Mouse (Mus musculus) megakaryocyte progenitor cell, adult 5-6 weeks (primary cell): Measurements from ENCODE around the gene Cluh. TPM values are rescaled to one million over a fixed set of nuclear protein-coding genes. Genes with fewer than 3 reads are reported as not detected.

Experiments used
- ATAC-seq: replicated peaks from 2 replicates; pipeline ENCODE4 v1.8.0; 2016; ENCODE audit warnings: mild to moderate bottlenecking, moderate TSS enrichment, inconsistent platforms; ENCODE audit not compliant: poor library complexity
- total RNA-seq, 2 experiments: library from RNA; stranded (forward) in 1 of 2; stranded (reverse) in 1 of 2; fragments of 157-497, 149-512 nt in 1 of 2; fragments of 200-1000 nt in 1 of 2; gene quantifications; 2 replicates each; pipeline versions ENCODE4 v1.2.3 to v1.2.4; 2015 to 2017

Gene Cluh
- total RNA-seq (2015) = 35.5 and 40.7 TPM in 2 replicates
- total RNA-seq (2017) = 36.4 and 38.3 TPM in 2 replicates

DNA sequence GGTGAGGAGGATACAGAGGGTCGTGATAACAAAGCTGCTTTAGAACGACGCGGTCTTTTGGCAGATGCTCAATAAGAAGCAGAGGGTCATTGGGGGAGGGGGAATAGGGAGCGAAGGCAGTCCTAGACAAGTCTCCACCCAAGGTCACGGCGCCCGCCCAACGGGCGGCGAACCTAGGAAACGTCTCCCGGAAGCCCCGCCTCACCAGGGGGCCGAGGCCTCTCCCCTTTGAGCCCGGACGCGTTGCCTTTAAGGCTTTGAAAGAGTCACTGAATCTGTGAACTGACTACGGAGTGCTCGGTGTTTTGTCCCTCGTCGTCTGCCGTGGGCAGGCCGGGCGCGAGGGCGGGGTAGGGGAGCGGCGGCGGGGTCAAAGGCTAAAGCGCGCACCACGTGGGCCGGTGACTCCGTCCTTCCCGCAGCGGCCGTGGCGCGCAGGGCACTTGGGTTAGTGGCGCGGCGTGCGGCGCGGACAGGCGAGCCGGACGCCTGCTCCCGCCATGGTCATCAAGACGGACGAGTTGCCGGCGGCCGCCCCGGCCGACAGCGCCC is at the start of gene Cluh:
TSS of gene Cluh (plus strand) at position 401 of the 552 bp plus-strand sequence.
- ATAC-seq = peak; percentile 86

GRCm38 (mm10) chr11:74602286-74602685 is 47.0 kb upstream of the Cluh start:
- no peak for ATAC-seq

DNA sequence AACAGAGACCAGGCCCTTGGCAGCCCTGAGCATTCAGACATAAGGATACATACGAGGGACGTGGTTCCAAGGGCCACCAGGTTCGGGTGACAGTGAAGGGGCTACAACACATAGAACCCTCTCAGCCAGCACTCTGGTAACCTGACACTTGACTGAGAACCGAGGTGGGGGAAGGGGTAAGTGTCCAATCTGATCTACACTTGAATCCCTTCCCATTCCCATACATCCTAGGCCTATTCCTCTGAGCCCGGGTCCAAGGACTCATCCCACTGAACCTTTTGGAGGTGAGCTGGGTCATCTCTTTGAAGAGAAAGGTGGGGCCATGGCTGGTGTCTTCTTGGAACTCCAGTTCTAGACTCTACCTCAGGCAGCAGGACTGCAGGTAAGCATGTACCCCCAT is 39.2 kb upstream of the Cluh start:
- ATAC-seq = no peak

GRCm38 (mm10) chr11:74610545-74611176 is 38.6 kb upstream of the Cluh start, which contains the start of gene Rap1gap2:
Gene Rap1gap2 (minus strand): TSS chr11:74610915.
- peak; percentile 34 for ATAC-seq

- no peak for ATAC-seq
Measured at GRCm38 (mm10) chr11:74611437-74611836, 37.9 kb upstream of the Cluh start.

DNA sequence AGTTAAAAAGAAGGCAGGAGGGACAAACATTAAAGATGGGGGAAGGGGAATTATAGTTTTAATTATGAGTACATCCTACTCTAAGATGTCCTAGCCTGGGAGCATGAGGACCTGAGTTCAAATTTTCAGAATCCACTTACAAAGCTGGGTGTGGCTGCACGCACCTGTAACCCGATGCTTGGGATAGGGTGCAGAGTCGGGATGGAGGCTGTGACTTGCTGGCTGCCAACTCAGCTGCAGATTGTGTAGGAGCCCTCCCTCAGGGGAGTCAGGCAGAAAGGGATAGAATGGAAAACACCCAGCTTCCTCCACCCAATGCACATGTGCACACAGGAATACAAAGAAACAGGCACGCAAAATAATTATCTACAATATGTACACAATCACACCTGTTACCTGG is 35.9 kb upstream of the Cluh start:
- ATAC-seq = no peak

DNA sequence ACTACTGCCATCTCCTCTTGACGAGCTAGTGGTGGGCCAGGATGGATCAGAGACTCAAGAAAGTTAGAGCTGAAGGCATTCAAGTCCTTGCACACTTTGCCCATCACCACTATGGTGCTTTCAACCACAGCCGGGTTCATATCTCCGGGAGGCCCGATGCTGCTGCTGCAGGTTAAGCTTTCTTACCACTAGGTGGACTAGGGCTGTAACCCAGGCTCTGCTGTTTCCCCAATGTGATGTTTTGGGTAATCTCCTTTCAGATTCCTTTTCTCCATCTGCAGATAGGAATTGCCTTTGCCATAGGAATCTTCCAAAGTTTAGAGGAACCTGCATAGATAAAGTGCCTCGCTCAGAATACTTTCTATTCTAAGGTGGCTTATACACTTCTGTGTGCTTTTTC is 33.7 kb upstream of the Cluh start:
- ATAC-seq = no peak

GRCm38 (mm10) chr11:74619201-74619955 is 29.9 kb upstream of the Cluh start, which contains the start of gene Ccdc92b:
Gene Ccdc92b (plus strand): TSS chr11:74619605.
- peak; percentile 94 for ATAC-seq

GRCm38 (mm10) chr11:74619956-74620300 is 29.4 kb upstream of the Cluh start:
- ATAC-seq = no peak

- peak; percentile 87 for ATAC-seq
Measured at GRCm38 (mm10) chr11:74621974-74622669, 27.2 kb upstream of the Cluh start.

GRCm38 (mm10) chr11:74623693-74624092 is 25.6 kb upstream of the Cluh start:
- no peak for ATAC-seq

- ATAC-seq = peak; percentile 54
Measured at GRCm38 (mm10) chr11:74625333-74625732, 24.0 kb upstream of the Cluh start.

GRCm38 (mm10) chr11:74627481-74627880 is 21.8 kb upstream of the Cluh start:
- ATAC-seq = no peak

DNA sequence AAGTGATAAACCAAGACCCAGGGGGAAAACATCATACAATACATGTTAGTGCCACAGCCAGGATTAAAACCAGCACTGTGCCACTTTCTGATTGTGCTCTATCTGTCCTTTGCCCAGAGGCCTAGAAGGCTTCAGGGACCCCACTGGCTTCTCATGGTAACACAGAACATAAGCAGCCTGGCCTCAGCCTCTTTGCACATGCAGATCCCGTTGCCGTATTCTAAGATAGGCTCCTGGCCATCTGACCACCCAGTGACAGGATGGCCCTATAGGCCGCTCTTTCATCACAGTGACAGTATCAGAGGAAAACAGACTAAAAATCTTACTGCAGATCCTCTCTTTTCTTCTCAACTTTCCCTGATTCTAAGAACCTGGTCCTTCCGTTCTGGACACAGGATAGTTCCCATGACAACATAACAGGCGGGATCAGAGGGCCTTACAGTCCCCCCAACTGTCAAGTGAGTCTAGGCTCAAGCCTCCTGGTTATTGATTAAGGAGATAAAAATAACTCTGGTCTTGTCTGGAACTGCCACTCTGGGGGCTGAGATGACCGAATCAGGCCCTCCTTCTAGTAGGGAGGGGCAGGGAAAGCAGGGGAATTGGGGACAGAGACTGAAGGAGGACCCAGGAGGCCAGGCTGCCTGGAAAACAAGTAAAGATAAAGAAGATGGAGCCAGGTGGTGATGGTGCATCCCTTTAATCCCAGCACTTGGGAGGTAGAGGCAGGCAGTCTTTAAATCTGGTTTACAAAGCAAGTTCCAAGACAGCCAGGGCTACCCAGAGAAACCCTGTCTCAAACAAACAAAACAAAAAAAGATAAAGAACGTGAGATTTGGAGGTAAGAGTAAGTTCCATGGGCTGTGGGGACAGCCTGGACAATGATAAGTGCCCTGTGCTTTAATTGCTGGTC is 17.2 kb upstream of the Cluh start:
- ATAC-seq = no peak

- peak; percentile 78 for ATAC-seq
Measured at GRCm38 (mm10) chr11:74634490-74635275, 14.6 kb upstream of the Cluh start.

GRCm38 (mm10) chr11:74637486-74637885 is 11.8 kb upstream of the Cluh start:
- ATAC-seq = no peak

GRCm38 (mm10) chr11:74637971-74638790 is 11.1 kb upstream of the Cluh start:
- peak; percentile 89 for ATAC-seq

- no peak for ATAC-seq
Measured at GRCm38 (mm10) chr11:74638791-74639411, 10.4 kb upstream of the Cluh start.
